Mouse (Mus musculus) testis, adult 2 months (tissue): ENCODE results near the gene Mylip.

Source experiments
- CTCF ChIP-seq: fragments of 200-500 bp; IDR thresholded peaks from 2 replicates; pipeline ENCODE4 v1.5.1; 2012; ENCODE audit warnings: low read depth, mild to moderate bottlenecking, inconsistent platforms, low read length, moderate library complexity; ENCODE audit not compliant: control insufficient read depth, insufficient read depth, insufficient replicate concordance
- POLR2A ChIP-seq: fragments of 200-500 bp; IDR thresholded peaks from 2 replicates; pipeline ENCODE4 v1.6.1; 2012; ENCODE audit warnings: low read depth, mild to moderate bottlenecking, inconsistent platforms, low read length, moderate library complexity; ENCODE audit not compliant: control insufficient read depth

DNA sequence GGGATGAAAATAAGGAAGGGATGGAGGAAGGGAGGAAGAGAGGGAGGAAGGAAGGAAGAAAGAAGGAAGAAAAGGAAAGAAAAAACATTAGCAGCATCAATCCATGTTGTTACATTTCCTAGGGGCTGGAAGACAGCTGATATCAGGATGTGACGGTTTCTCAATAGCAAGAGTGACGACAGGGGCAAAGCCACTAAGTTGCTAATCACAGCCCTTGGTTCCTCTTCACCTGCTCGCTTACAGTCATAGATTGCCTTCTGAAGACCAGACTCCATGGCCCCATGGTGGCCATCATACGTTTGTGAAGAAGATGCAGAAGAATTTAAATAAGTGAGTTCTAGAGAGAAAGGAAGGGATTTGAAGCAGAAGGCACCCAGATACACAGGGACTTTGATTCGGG is 38.1 kb upstream of the Mylip start:
- TF ChIP-seq POLR2A, result no peak
- no peak for TF ChIP-seq CTCF
